Mouse (Mus musculus): Measurements from ENCODE around the gene Atg4d. TPM values are rescaled to one million over a fixed set of nuclear protein-coding genes. Genes with fewer than 3 reads are reported as not detected.

The Atg4d gene
- polyA plus RNA-seq, 1 experiment from 2014 or later: 31.9 TPM

GRCm38 (mm10) chr9:21236991-21237367 lies 28.1 kb upstream of the Atg4d start:
- WGBS: 84% methylated on average over 25 of the region's 25 CpGs
- H3K4me2 ChIP-seq (ENCODE audit: low read depth, severe bottlenecking): peak overlapping the region; percentile 75
- peaks cover 10% of the 10 kb centered on the region for H3K4me1 ChIP-seq (ENCODE audit: control insufficient read depth, insufficient read depth, low read length)
- ATAC-seq (ENCODE audit: insufficient number of reproducible peaks, low FRiP score, low TSS enrichment, low read depth): no peak
- peaks cover 5% of the 10 kb centered on the region; the same call in 1 of the 2 replicates for H3K36me3 ChIP-seq (ENCODE audit: control insufficient read depth, insufficient read depth, low read length)
- H3K27me3 ChIP-seq (ENCODE audit: control insufficient read depth, insufficient read depth, low read length): peaks cover under 1% of the 10 kb centered on the region; the same call in 1 of the 2 replicates
- peak overlapping the region; percentile 92; the same call in 1 of the 2 replicates for H3K4me3 ChIP-seq (ENCODE audit: low read depth, low read length)
- DNase-seq (ENCODE audit: low spot score): no peak
- H3K9ac ChIP-seq (ENCODE audit: low read length): peak overlapping the region; percentile 97; the same call in 1 of the 2 replicates
- H3K27ac ChIP-seq (replicated peaks; ENCODE audit: low read depth, low read length): no peak overlapping the region
- no peaks in the 10 kb centered on the region for H3K9me3 ChIP-seq (ENCODE audit: control insufficient read depth, low read length)

DNA sequence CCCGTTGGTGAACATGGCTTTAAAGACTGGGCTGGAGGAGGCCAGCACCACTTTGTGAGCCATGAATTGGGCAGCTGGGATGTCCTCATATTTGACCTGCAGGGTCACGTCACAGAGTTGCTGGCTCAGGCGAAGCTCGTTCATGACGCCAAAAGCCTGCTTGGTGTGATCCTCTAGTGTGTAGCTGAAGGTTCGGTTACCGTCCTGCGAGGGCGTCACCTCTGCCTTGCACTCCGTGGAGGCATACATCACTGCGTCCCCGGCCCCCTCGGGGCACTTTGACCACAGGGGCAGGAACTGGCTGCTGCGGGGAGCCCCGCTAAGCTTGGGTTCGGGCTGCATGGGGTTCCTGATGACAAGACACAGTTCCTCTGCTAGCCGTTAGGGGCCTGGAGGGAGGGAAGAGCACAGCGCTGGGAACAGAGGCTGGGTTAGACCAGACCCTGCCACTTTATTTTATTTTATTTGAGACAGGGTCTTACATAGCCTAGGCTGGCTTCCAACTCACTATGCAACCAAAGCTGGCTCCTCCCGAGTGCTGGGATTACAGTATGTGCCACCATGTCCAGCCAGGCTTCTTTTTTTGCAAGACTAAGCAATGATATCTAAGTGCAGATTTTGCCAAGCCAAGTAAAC lies 27.6 kb upstream of the Atg4d start:
- ATAC-seq (ENCODE audit: insufficient number of reproducible peaks, low FRiP score, low TSS enrichment, low read depth) (no peak), DNase-seq (ENCODE audit: low spot score) (peak; percentile 44)
- peaks cover 5% of the 10 kb centered on the region; the same call in 1 of the 2 replicates for H3K36me3 ChIP-seq (ENCODE audit: control insufficient read depth, insufficient read depth, low read length)
- peak overlapping the region; percentile 84; the same call in 1 of the 2 replicates for H3K27ac ChIP-seq (replicated peaks; ENCODE audit: low read depth, low read length)
- no peaks in the 10 kb centered on the region for H3K9me3 ChIP-seq (ENCODE audit: control insufficient read depth, low read length)
- peaks cover 10% of the 10 kb centered on the region for H3K4me1 ChIP-seq (ENCODE audit: control insufficient read depth, insufficient read depth, low read length)
- H3K4me2 ChIP-seq (ENCODE audit: low read depth, severe bottlenecking): peak overlapping the region; percentile 75
- peak overlapping the region; percentile 97 for H3K9ac ChIP-seq (ENCODE audit: low read length)
- WGBS: 22% methylated on average over 19 of the region's 19 CpGs
- peak overlapping the region; percentile 92 for H3K4me3 ChIP-seq (ENCODE audit: low read depth, low read length)
- H3K27me3 ChIP-seq (ENCODE audit: control insufficient read depth, insufficient read depth, low read length): peaks cover 4% of the 10 kb centered on the region

DNA sequence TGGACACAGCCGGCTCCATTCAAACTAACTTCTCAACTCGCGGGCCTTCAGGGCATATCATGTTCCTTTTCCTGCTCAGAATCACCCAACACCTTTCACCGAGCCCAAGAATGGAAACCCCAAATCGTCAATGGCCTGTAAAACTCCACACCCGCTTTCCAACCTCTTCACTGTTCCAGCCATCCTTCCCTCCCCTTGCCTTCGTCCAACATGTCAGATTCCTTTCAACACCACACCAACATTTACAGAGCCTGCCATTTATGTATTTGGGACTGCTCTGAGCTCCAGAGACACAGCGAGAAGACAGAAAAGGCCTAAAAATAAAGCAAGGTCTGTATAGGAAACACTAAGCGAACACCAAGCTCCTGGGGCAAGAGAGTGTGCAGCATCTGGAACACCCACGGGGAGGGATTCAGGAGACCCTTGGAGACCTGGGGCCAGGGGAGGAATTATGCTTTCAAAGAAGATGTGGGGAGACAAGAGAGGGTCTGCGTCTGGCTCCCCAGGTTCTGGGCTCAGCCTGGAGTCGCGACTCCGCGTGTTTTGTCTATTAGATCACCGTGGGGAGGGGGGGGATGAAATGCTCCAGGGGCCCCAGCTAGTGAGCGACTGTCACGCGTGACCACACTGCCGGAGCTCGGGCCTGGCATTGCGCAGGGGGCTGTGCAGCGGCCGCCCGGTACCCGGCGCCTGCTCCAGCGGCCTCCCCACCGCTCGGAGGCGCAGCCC lies 26.9 kb upstream of the Atg4d start:
- ATAC-seq (ENCODE audit: insufficient number of reproducible peaks, low FRiP score, low TSS enrichment, low read depth): 0 out of 2 replicates have a peak, but pooled peaks have one; percentile 3
- Histone ChIP-seq H3K9me3 (ENCODE audit: control insufficient read depth, low read length) (no peaks in the 10 kb centered on the region), H3K27me3 (ENCODE audit: control insufficient read depth, insufficient read depth, low read length) (peaks cover 9% of the 10 kb centered on the region), H3K36me3 (ENCODE audit: control insufficient read depth, insufficient read depth, low read length) (peaks cover 4% of the 10 kb centered on the region; the same call in 1 of the 2 replicates), H3K27ac (replicated peaks; ENCODE audit: low read depth, low read length) (peak overlapping the region; percentile 84), H3K4me1 (ENCODE audit: control insufficient read depth, insufficient read depth, low read length) (peaks cover 10% of the 10 kb centered on the region), H3K9ac (ENCODE audit: low read length) (peak overlapping the region; percentile 97), H3K4me2 (ENCODE audit: low read depth, severe bottlenecking) (peak overlapping the region; percentile 75), H3K4me3 (ENCODE audit: low read depth, low read length) (peak overlapping the region; percentile 92)
- peak; percentile 61 for DNase-seq (ENCODE audit: low spot score)
- WGBS: 1% methylated on average over 31 of the region's 31 CpGs

DNA sequence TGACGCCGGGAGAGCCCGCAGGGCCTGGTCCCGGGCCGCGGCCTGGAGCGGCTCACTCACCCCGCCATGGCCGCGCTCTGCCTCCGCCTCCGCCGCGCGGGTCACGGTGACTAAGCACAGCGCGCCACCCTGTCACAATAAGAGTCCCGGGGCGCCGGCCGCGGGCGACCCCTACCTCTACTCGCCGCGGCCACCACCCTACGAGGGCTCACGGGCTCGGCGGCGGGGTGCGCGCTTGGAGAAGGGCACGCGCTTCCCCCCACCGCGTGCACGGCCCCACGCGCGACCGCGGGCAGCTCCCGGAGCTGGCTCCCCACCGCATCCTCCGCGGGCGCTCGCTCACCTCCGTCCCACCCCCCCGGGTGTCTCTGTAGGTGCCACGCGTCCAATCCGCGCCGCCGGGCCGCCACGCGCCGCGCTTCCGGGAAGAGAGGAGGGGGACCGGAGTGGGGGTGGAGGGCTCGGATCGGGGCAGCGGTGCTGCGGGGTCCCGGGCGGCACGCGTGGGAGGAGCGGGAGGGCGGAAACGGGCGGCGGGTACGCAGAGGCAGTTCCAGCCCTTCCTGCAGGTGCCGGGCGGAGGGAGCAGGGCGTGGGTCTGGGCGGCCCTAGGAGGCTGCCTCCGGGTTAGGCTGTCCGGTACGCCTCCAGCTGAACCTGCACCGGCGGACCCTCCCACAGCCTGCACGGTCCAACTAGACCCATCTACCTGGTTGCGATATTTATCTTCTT lies 26.2 kb upstream of the Atg4d start, which contains the start of gene Keap1:
Gene Keap1, minus strand, starts transcription at position 629 of the 732 bp plus-strand sequence.
- peak within 1 kb of the TSS; percentile 97 for H3K9ac ChIP-seq (ENCODE audit: low read length)
- WGBS: under 1% methylated on average over 78 of the region's 90 CpGs
- peak; percentile 58 for ATAC-seq (ENCODE audit: insufficient number of reproducible peaks, low FRiP score, low TSS enrichment, low read depth)

GRCm38 (mm10) chr9:21239465-21239848 lies 25.6 kb upstream of the Atg4d start:
- DNase-seq (ENCODE audit: low spot score) (no peak), ATAC-seq (ENCODE audit: insufficient number of reproducible peaks, low FRiP score, low TSS enrichment, low read depth) (no peak)
- peak overlapping the region; percentile 97; the same call in 1 of the 2 replicates for H3K9ac ChIP-seq (ENCODE audit: low read length)
- peaks cover 22% of the 10 kb centered on the region for H3K27me3 ChIP-seq (ENCODE audit: control insufficient read depth, insufficient read depth, low read length)
- H3K4me2 ChIP-seq (ENCODE audit: low read depth, severe bottlenecking): peak overlapping the region; percentile 75
- WGBS: 37% methylated on average over 4 of the region's 4 CpGs
- H3K36me3 ChIP-seq (ENCODE audit: control insufficient read depth, insufficient read depth, low read length): no peaks in the 10 kb centered on the region
- H3K27ac ChIP-seq (replicated peaks; ENCODE audit: low read depth, low read length): no peak overlapping the region
- H3K4me1 ChIP-seq (ENCODE audit: control insufficient read depth, insufficient read depth, low read length): peaks cover 16% of the 10 kb centered on the region
- H3K4me3 ChIP-seq (ENCODE audit: low read depth, low read length): peak overlapping the region; percentile 92
- H3K9me3 ChIP-seq (ENCODE audit: control insufficient read depth, low read length): no peaks in the 10 kb centered on the region

More for the DNA sequence above, 26.2 kb upstream of the Atg4d start, which contains the start of gene Keap1:
- Histone ChIP-seq H3K9me3 (ENCODE audit: control insufficient read depth, low read length) (no peaks in the 10 kb centered on the region), H3K27me3 (ENCODE audit: control insufficient read depth, insufficient read depth, low read length) (peaks cover 17% of the 10 kb centered on the region), H3K4me1 (ENCODE audit: control insufficient read depth, insufficient read depth, low read length) (peaks cover 11% of the 10 kb centered on the region), H3K4me2 (ENCODE audit: low read depth, severe bottlenecking) (peak within 1 kb of the TSS; percentile 75), H3K27ac (replicated peaks; ENCODE audit: low read depth, low read length) (peak within 1 kb of the TSS; percentile 84), H3K4me3 (ENCODE audit: low read depth, low read length) (peak within 1 kb of the TSS; percentile 92), H3K36me3 (ENCODE audit: control insufficient read depth, insufficient read depth, low read length) (no peaks in the 10 kb centered on the region)
- DNase-seq (ENCODE audit: low spot score): peak; percentile 89

- Histone ChIP-seq H3K4me1 (ENCODE audit: control insufficient read depth, insufficient read depth, low read length) (peaks cover 20% of the 10 kb centered on the region), H3K27me3 (ENCODE audit: control insufficient read depth, insufficient read depth, low read length) (peaks cover 41% of the 10 kb centered on the region), H3K9ac (ENCODE audit: low read length) (no peak overlapping the region), H3K9me3 (ENCODE audit: control insufficient read depth, low read length) (no peaks in the 10 kb centered on the region), H3K4me2 (ENCODE audit: low read depth, severe bottlenecking) (no peak overlapping the region), H3K4me3 (ENCODE audit: low read depth, low read length) (no peak overlapping the region), H3K36me3 (ENCODE audit: control insufficient read depth, insufficient read depth, low read length) (no peaks in the 10 kb centered on the region), H3K27ac (replicated peaks; ENCODE audit: low read depth, low read length) (no peak overlapping the region)
- 5% methylated on average over 11 of the region's 11 CpGs for WGBS
- peak; percentile 95 for DNase-seq (ENCODE audit: low spot score)
- ATAC-seq (ENCODE audit: insufficient number of reproducible peaks, low FRiP score, low TSS enrichment, low read depth): no peak
Observed at GRCm38 (mm10) chr9:21241343-21241742, 23.8 kb upstream of the Atg4d start.

GRCm38 (mm10) chr9:21243826-21244427 lies 21.2 kb upstream of the Atg4d start:
- Histone ChIP-seq H3K36me3 (ENCODE audit: control insufficient read depth, insufficient read depth, low read length) (no peaks in the 10 kb centered on the region), H3K4me1 (ENCODE audit: control insufficient read depth, insufficient read depth, low read length) (peaks cover 16% of the 10 kb centered on the region), H3K9me3 (ENCODE audit: control insufficient read depth, low read length) (no peaks in the 10 kb centered on the region), H3K4me2 (ENCODE audit: low read depth, severe bottlenecking) (peak overlapping the region; percentile 77), H3K27ac (replicated peaks; ENCODE audit: low read depth, low read length) (no peak overlapping the region), H3K9ac (ENCODE audit: low read length) (no peak overlapping the region), H3K27me3 (ENCODE audit: control insufficient read depth, insufficient read depth, low read length) (peaks cover 60% of the 10 kb centered on the region), H3K4me3 (ENCODE audit: low read depth, low read length) (peak overlapping the region; percentile 45)
- DNase-seq (ENCODE audit: low spot score): peak; percentile 42
- WGBS: 19% methylated on average over 42 of the region's 42 CpGs
- ATAC-seq (ENCODE audit: insufficient number of reproducible peaks, low FRiP score, low TSS enrichment, low read depth): no peak
